Mouse (Mus musculus) erythroblast, adult 5-6 weeks (primary cell): ENCODE measurements around the gene Ssxb10. TPM values are rescaled to one million over a fixed set of nuclear protein-coding genes. Genes with fewer than 3 reads are reported as not detected.
"Not testable (repeated sequence)": the region's sequence is repeated elsewhere in the genome, so short reads cannot be mapped to it uniquely, and the experiment has no call there.

Experiments
- ATAC-seq: replicated peaks from 2 replicates; pipeline ENCODE4 v1.8.0; 2016; ENCODE audit warnings: moderate number of reproducible peaks, mild to moderate bottlenecking, moderate TSS enrichment, inconsistent platforms; ENCODE audit not compliant: poor library complexity, low FRiP score, severe bottlenecking
- total RNA-seq, 2 experiments: library from RNA; stranded (forward) in 1 of 2; stranded (reverse) in 1 of 2; fragments of 150-400 nt in 1 of 2; fragments of 200-764, 138-1000 nt in 1 of 2; gene quantifications; 2 replicates each; pipeline versions ENCODE4 v1.2.3 to v1.2.4; 2015 to 2017; ENCODE audit warnings: low replicate concordance in 2 of 2

The Ssxb10 gene
- total RNA-seq (2015; ENCODE audit: low replicate concordance) (not detected in 2 replicates), total RNA-seq (2017; ENCODE audit: low replicate concordance) (not detected in 2 replicates)

- ATAC-seq = no peak
Measured at GRCm38 (mm10) chrX:8327124-8327523, at the start of gene Ssxb10. Ssxb10 (plus strand) TSS chrX:8327424.

- no peak for ATAC-seq
Measured at GRCm38 (mm10) chrX:8288621-8289020, 38.6 kb upstream of the Ssxb10 start.

- no peak for ATAC-seq
Measured at GRCm38 (mm10) chrX:8309302-8309701, 17.9 kb upstream of the Ssxb10 start.

- not testable (repeated sequence) for ATAC-seq
Measured at GRCm38 (mm10) chrX:8314905-8315304, 12.3 kb upstream of the Ssxb10 start.

GRCm38 (mm10) chrX:8366678-8367077 lies 39.5 kb downstream of the Ssxb10 start, which contains the start of gene Ssxb9:
Ssxb9 (plus strand) TSS chrX:8366978.
- not testable (repeated sequence) for ATAC-seq

Other genes with a start within 250 kb of the Ssxb10 start
- 24.4 and 27.2 TPM in 2 replicates for gene Was, start 236.9 kb upstream of the Ssxb10 start, total RNA-seq (2015; ENCODE audit: low replicate concordance)
- gene Was, start 236.9 kb upstream of the Ssxb10 start, total RNA-seq (2017; ENCODE audit: low replicate concordance) = 19.1 and 27.3 TPM in 2 replicates
- gene Wdr13, start 194.5 kb upstream of the Ssxb10 start, total RNA-seq (2015; ENCODE audit: low replicate concordance) = 3.1 and 7.7 TPM in 2 replicates
- gene Wdr13, start 194.5 kb upstream of the Ssxb10 start, total RNA-seq (2017; ENCODE audit: low replicate concordance) = 7.9 and 15.5 TPM in 2 replicates
- gene Rbm3, start 181.5 kb upstream of the Ssxb10 start, total RNA-seq (2015; ENCODE audit: low replicate concordance) = 309 and 358 TPM in 2 replicates
- gene Rbm3, start 181.5 kb upstream of the Ssxb10 start, total RNA-seq (2017; ENCODE audit: low replicate concordance) = 298 and 314 TPM in 2 replicates
- 1.7 and 4.2 TPM in 2 replicates for gene Tbc1d25, start 151.2 kb upstream of the Ssxb10 start, total RNA-seq (2015; ENCODE audit: low replicate concordance)
- gene Tbc1d25, start 151.2 kb upstream of the Ssxb10 start, total RNA-seq (2017; ENCODE audit: low replicate concordance) = 0.56 and 1.1 TPM in 2 replicates
- gene Ebp, start 133.9 kb upstream of the Ssxb10 start, total RNA-seq (2015; ENCODE audit: low replicate concordance) = 6.1 and 22.2 TPM in 2 replicates
- gene Ebp, start 133.9 kb upstream of the Ssxb10 start, total RNA-seq (2017; ENCODE audit: low replicate concordance) = 4.0 and 13.0 TPM in 2 replicates
- gene Porcn, start 120.9 kb upstream of the Ssxb10 start, total RNA-seq (2015; ENCODE audit: low replicate concordance) = 0.42 TPM in 1 of 2 replicates, not detected in the other
- gene Porcn, start 120.9 kb upstream of the Ssxb10 start, total RNA-seq (2017; ENCODE audit: low replicate concordance) = not detected in 2 replicates
- 3.3 and 7.1 TPM in 2 replicates for gene Ftsj1, start 75.0 kb upstream of the Ssxb10 start, total RNA-seq (2015; ENCODE audit: low replicate concordance)
- 12.3 and 14.4 TPM in 2 replicates for gene Ftsj1, start 75.0 kb upstream of the Ssxb10 start, total RNA-seq (2017; ENCODE audit: low replicate concordance)
- gene Slc38a5, start 56.3 kb upstream of the Ssxb10 start, total RNA-seq (2015; ENCODE audit: low replicate concordance) = 72.6 and 83.8 TPM in 2 replicates
- gene Slc38a5, start 56.3 kb upstream of the Ssxb10 start, total RNA-seq (2017; ENCODE audit: low replicate concordance) = 74.3 and 75.3 TPM in 2 replicates
- gene Ssxb9, start 39.6 kb downstream of the Ssxb10 start, total RNA-seq (2015; ENCODE audit: low replicate concordance) = not detected in 2 replicates
- gene Ssxb9, start 39.6 kb downstream of the Ssxb10 start, total RNA-seq (2017; ENCODE audit: low replicate concordance) = not detected in 2 replicates
- not detected in 2 replicates for gene Ssxb1, start 85.9 kb downstream of the Ssxb10 start, total RNA-seq (2015; ENCODE audit: low replicate concordance)
- gene Ssxb1, start 85.9 kb downstream of the Ssxb10 start, total RNA-seq (2017; ENCODE audit: low replicate concordance) = not detected in 2 replicates
- gene Ssxb2, start 134.3 kb downstream of the Ssxb10 start, total RNA-seq (2015; ENCODE audit: low replicate concordance) = not detected in 2 replicates
- gene Ssxb2, start 134.3 kb downstream of the Ssxb10 start, total RNA-seq (2017; ENCODE audit: low replicate concordance) = not detected in 2 replicates
- gene Gm14459, start 197.5 kb downstream of the Ssxb10 start, total RNA-seq (2015; ENCODE audit: low replicate concordance) = not detected in 2 replicates
- gene Gm14459, start 197.5 kb downstream of the Ssxb10 start, total RNA-seq (2017; ENCODE audit: low replicate concordance) = not detected in 2 replicates
- gene Ssxb6, start 220.8 kb downstream of the Ssxb10 start, total RNA-seq (2015; ENCODE audit: low replicate concordance) = not detected in 2 replicates
- gene Ssxb6, start 220.8 kb downstream of the Ssxb10 start, total RNA-seq (2017; ENCODE audit: low replicate concordance) = not detected in 2 replicates